Mouse (Mus musculus): ENCODE data around the gene Phactr4. TPM values are rescaled to one million over a fixed set of nuclear protein-coding genes. Genes with fewer than 3 reads are reported as not detected.
"Not testable (repeated sequence)": the region's sequence is repeated elsewhere in the genome, so short reads cannot be mapped to it uniquely, and the experiment has no call there.

Phactr4 gene
- total RNA-seq, 2 experiments from 2014 or later, result 9.1 to 9.8 TPM

- H3K4me3 ChIP-seq, result no peak overlapping the region
- H3K27ac ChIP-seq, result no peak overlapping the region
- intact Hi-C loops (cut with DNase I), result no loop called here
- no peak for TF ChIP-seq CTCF (IDR thresholded peaks at IDR 0.05)
- no peak for DNase-seq (ENCODE audit: extremely low spot score in 1 of 2, low spot score in 2 of 2)
Measured at GRCm38 (mm10) chr4:132444516-132444915, 22.2 kb upstream of the Phactr4 start.

GRCm38 (mm10) chr4:132437857-132438256, 15.6 kb upstream of the Phactr4 start:
- no peak overlapping the region for H3K4me3 ChIP-seq
- intact Hi-C loops (cut with DNase I), result no loop called here
- DNase-seq (ENCODE audit: extremely low spot score in 1 of 2, low spot score in 2 of 2), result no peak
- H3K27ac ChIP-seq, result no peak overlapping the region
- TF ChIP-seq CTCF (IDR thresholded peaks at IDR 0.05), result no peak

- no peak for TF ChIP-seq CTCF (IDR thresholded peaks at IDR 0.05)
- Histone ChIP-seq H3K4me3 (no peak overlapping the region), H3K27ac (no peak overlapping the region)
- intact Hi-C loops (cut with DNase I), result no loop called here
- no peak for DNase-seq (ENCODE audit: extremely low spot score in 1 of 2, low spot score in 2 of 2)
Measured at GRCm38 (mm10) chr4:132432717-132433372, 10.6 kb upstream of the Phactr4 start.

GRCm38 (mm10) chr4:132428022-132428542, 5.8 kb upstream of the Phactr4 start:
- DNase-seq (ENCODE audit: extremely low spot score in 1 of 2, low spot score in 2 of 2), result no peak
- intact Hi-C loops (cut with DNase I), result no loop called here
- Histone ChIP-seq H3K4me3 (no peak overlapping the region), H3K27ac (no peak overlapping the region)
- no peak for TF ChIP-seq CTCF (IDR thresholded peaks at IDR 0.05)

- no peak for DNase-seq (ENCODE audit: extremely low spot score in 1 of 2, low spot score in 2 of 2)
- intact Hi-C loops (cut with DNase I), result no loop called here
- no peak overlapping the region for H3K4me3 ChIP-seq
- no peak for TF ChIP-seq CTCF (IDR thresholded peaks at IDR 0.05)
- no peak overlapping the region for H3K27ac ChIP-seq
Measured at GRCm38 (mm10) chr4:132427493-132427892, 5.2 kb upstream of the Phactr4 start.

- intact Hi-C loops (cut with DNase I), result no loop called here
- Histone ChIP-seq H3K27ac (no peak overlapping the region), H3K4me3 (no peak overlapping the region)
- DNase-seq (ENCODE audit: extremely low spot score in 1 of 2, low spot score in 2 of 2), result no peak
- no peak for TF ChIP-seq CTCF (IDR thresholded peaks at IDR 0.05)
Measured at GRCm38 (mm10) chr4:132426021-132426420, 3.7 kb upstream of the Phactr4 start.

GRCm38 (mm10) chr4:132424765-132425164, 2.5 kb upstream of the Phactr4 start:
- intact Hi-C loops (cut with DNase I), result loop anchor here (5.0 kb wide), 1 partner anchor 38 kb away; the partner anchor contains the start of gene Med18
- peak; percentile 6; the same call in 1 of the 2 replicates for TF ChIP-seq CTCF (IDR thresholded peaks at IDR 0.05)

GRCm38 (mm10) chr4:132421556-132421922, 750 bp downstream of the Phactr4 start:
- peak overlapping the region; percentile 80 for H3K27ac ChIP-seq
- no peak for TF ChIP-seq CTCF (IDR thresholded peaks at IDR 0.05)
- DNase-seq (ENCODE audit: extremely low spot score in 1 of 2, low spot score in 2 of 2), result no peak
- peak overlapping the region; percentile 71 for H3K4me3 ChIP-seq
- intact Hi-C loops (cut with DNase I), result loop anchor here (5.0 kb wide), 1 partner anchor 41 kb away; the partner anchor contains the start of gene Med18

More at GRCm38 (mm10) chr4:132424765-132425164, 2.5 kb upstream of the Phactr4 start:
- no peak overlapping the region for H3K27ac ChIP-seq
- no peak for DNase-seq (ENCODE audit: extremely low spot score in 1 of 2, low spot score in 2 of 2)
- H3K4me3 ChIP-seq, result no peak overlapping the region

- Histone ChIP-seq H3K27ac (no peak overlapping the region), H3K4me3 (no peak overlapping the region)
- no peak for TF ChIP-seq CTCF (IDR thresholded peaks at IDR 0.05)
- intact Hi-C loops (cut with DNase I), result loop anchor here (5.0 kb wide), 1 partner anchor 42 kb away; the partner anchor contains the start of gene Med18
- DNase-seq (ENCODE audit: extremely low spot score in 1 of 2, low spot score in 2 of 2), result no peak
Measured at GRCm38 (mm10) chr4:132420471-132420870, 1.8 kb downstream of the Phactr4 start.

GRCm38 (mm10) chr4:132415966-132416365, 6.3 kb downstream of the Phactr4 start:
- H3K27ac ChIP-seq, result no peak overlapping the region
- TF ChIP-seq CTCF (IDR thresholded peaks at IDR 0.05), result no peak
- intact Hi-C loops (cut with DNase I), result no loop called here
- no peak for DNase-seq (ENCODE audit: extremely low spot score in 1 of 2, low spot score in 2 of 2)
- H3K4me3 ChIP-seq, result no peak overlapping the region

GRCm38 (mm10) chr4:132413257-132413656, 9.0 kb downstream of the Phactr4 start:
- not testable (repeated sequence) for H3K4me3 ChIP-seq; H3K27ac ChIP-seq; DNase-seq (ENCODE audit: extremely low spot score in 1 of 2, low spot score in 2 of 2)
- intact Hi-C loops (cut with DNase I), result loop anchor here (5.0 kb wide), 2 partner anchors 61 to 121 kb away; partner anchors contain the start of gene Rcc1

GRCm38 (mm10) chr4:132411322-132412094, 10.8 kb downstream of the Phactr4 start:
- DNase-seq (ENCODE audit: extremely low spot score in 1 of 2, low spot score in 2 of 2), result peak in 1 of 2 experiments; percentile 21
- Histone ChIP-seq H3K27ac (no peak overlapping the region), H3K4me3 (no peak overlapping the region)
- intact Hi-C loops (cut with DNase I), result loop anchor here (5.0 kb wide), 2 partner anchors 59 to 119 kb away; partner anchors contain the start of gene Rcc1
- peak; percentile 63 for TF ChIP-seq CTCF (IDR thresholded peaks at IDR 0.05)
